Mouse (Mus musculus): ENCODE measurements around the gene Nipbl.

DNA sequence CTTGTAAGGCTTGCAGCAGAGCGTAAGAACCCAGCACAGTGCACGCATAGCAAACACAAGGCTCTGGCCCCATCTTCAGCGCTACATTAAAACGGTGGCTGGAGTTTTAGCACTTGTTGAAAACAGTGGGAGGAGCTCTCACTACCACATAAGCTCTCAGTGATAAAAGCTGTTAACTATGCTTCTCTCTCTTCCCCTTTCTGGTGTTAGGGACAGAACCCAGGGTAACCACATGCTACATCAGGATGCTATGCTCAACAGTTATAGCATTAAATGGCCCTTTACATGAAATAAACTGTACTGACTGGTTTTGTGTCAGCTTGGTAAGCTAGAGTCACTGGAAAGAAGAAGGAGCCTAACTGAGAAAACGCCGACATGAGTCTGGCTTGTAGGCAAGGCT is 150.1 kb downstream of the Nipbl start:
- TF ChIP-seq CTCF (IDR thresholded peaks at IDR 0.05; ENCODE audit: low read depth), result no peak
- no peak for TF ChIP-seq EP300 (IDR thresholded peaks at IDR 0.05; ENCODE audit: low read depth)

Data from liver, embryonic 14.5 days (tissue).